Mouse (Mus musculus): ENCODE measurements at regions not wholly inside any gene's neighbourhood (a gene's known extent, or its start where the extent isn't known, plus 50 kb on each side); places are given as distances from the start of the nearest gene placed in this dataset.

GRCm38 (mm10) chr8:112933815-112934214 is 364.0 kb downstream of the Cntnap4 start:
- no peak for DNase-seq

GRCm38 (mm10) chr8:112935411-112935810 is 365.6 kb downstream of the Cntnap4 start:
- DNase-seq, result no peak

- peak; percentile 28 for DNase-seq
Measured at GRCm38 (mm10) chr8:112935897-112936719, 366.3 kb downstream of the Cntnap4 start.

GRCm38 (mm10) chr8:112972418-112972817 is 402.6 kb downstream of the Cntnap4 start:
- DNase-seq, result peak; percentile 59

- DNase-seq, result no peak
Measured at GRCm38 (mm10) chr8:112975734-112976133, 405.9 kb downstream of the Cntnap4 start.

GRCm38 (mm10) chr8:112976312-112976711 is 406.5 kb downstream of the Cntnap4 start:
- DNase-seq, result no peak

- DNase-seq, result no peak
Measured at GRCm38 (mm10) chr8:112993781-112994180, 423.9 kb downstream of the Cntnap4 start.

GRCm38 (mm10) chr8:113007356-113007755 is 437.5 kb downstream of the Cntnap4 start:
- no peak for DNase-seq

- no peak for DNase-seq
Measured at GRCm38 (mm10) chr8:113028880-113029279, 459.0 kb downstream of the Cntnap4 start.

- no peak for DNase-seq
Measured at GRCm38 (mm10) chr8:113051770-113052473, 482.1 kb downstream of the Cntnap4 start.

GRCm38 (mm10) chr8:113065246-113066169 is 495.7 kb downstream of the Cntnap4 start:
- DNase-seq, result no peak

- no peak for DNase-seq
Measured at GRCm38 (mm10) chr8:113066170-113066708, 496.4 kb downstream of the Cntnap4 start.

- no peak for DNase-seq
Measured at GRCm38 (mm10) chr8:113083976-113084375, 514.1 kb downstream of the Cntnap4 start.

GRCm38 (mm10) chr8:113087586-113087985 is 517.7 kb downstream of the Cntnap4 start:
- DNase-seq, result no peak

- DNase-seq, result no peak
Measured at GRCm38 (mm10) chr8:113111665-113112064, 523.7 kb upstream of the Mon1b start.

- no peak for DNase-seq
Measured at GRCm38 (mm10) chr8:113114165-113114700, 521.2 kb upstream of the Mon1b start.

GRCm38 (mm10) chr8:113117241-113117640 is 518.1 kb upstream of the Mon1b start:
- DNase-seq, result no peak

GRCm38 (mm10) chr8:113125586-113125985 is 509.8 kb upstream of the Mon1b start:
- DNase-seq, result no peak

GRCm38 (mm10) chr8:113137361-113137760 is 498.0 kb upstream of the Mon1b start:
- no peak for DNase-seq

GRCm38 (mm10) chr8:113140021-113140420 is 495.4 kb upstream of the Mon1b start:
- no peak for DNase-seq

- DNase-seq, result no peak
Measured at GRCm38 (mm10) chr8:113141131-113141530, 494.3 kb upstream of the Mon1b start.

GRCm38 (mm10) chr8:113176591-113176990 is 458.8 kb upstream of the Mon1b start:
- DNase-seq, result no peak

Measured in lung, postnatal 14 days (tissue).